Comparison of ENCODE assay signal across 8 mouse cellular contexts in genomic region chr7:127875627-127876001, GRCm38 (mm10). TPM values are rescaled to one million over a fixed set of nuclear protein-coding genes. Genes with fewer than 3 reads are reported as not detected.
DNase-seq lines count a peak whose midpoint lies in the region; ATAC-seq lines count a peak whose summit lies in the region.

No protein-coding gene starts in this region.

- under 1% methylated on average over 39 of the region's 43 CpGs for WGBS in heart, embryonic 14.5 days
- WGBS in liver, embryonic 12.5 days (ENCODE audit: insufficient replicate concordance), result under 1% methylated on average over 43 of the region's 43 CpGs

- peak overlapping the region; percentile 94 for H3K4me2 ChIP-seq in heart, embryonic 14.5 days (ENCODE audit: low read length)
- H3K4me2 ChIP-seq in liver, embryonic 12.5 days, result peak overlapping the region; percentile 89

- H3K9me3 ChIP-seq in heart, embryonic 14.5 days (ENCODE audit: control insufficient read depth, low read length), result no peaks in the 10 kb centered on the region
- H3K9me3 ChIP-seq in liver, embryonic 12.5 days (replicated peaks), result peaks cover 29% of the 10 kb centered on the region

- peaks cover 0 to 21% of the 10 kb centered on the region in 2 experiments; a peak in 2 of 4 replicates for H3K4me1 ChIP-seq in heart, embryonic 14.5 days (ENCODE audit: control insufficient read depth in 2 of 2, insufficient read depth in 2 of 2, low read length in 2 of 2)
- peaks cover 46% of the 10 kb centered on the region for H3K4me1 ChIP-seq in liver, embryonic 12.5 days

- H3K9ac ChIP-seq in heart, embryonic 14.5 days (ENCODE audit: low read length), result peak overlapping the region; percentile 96
- peak overlapping the region; percentile 98 for H3K9ac ChIP-seq in liver, embryonic 12.5 days

- peak overlapping the region; percentile 93 to 97 for H3K27ac ChIP-seq in heart, embryonic 14.5 days (replicated peaks in 1 of 2; ENCODE audit: control insufficient read depth in 1 of 2, insufficient read depth in 1 of 2, low read depth in 2 of 2, low read length in 2 of 2)
- peak overlapping the region; percentile 97 for H3K27ac ChIP-seq in liver, embryonic 12.5 days

- peak; percentile 91 for ATAC-seq in heart, embryonic 14.5 days (ENCODE audit: insufficient number of reproducible peaks, insufficient read depth, low FRiP score, low read depth)
- ATAC-seq in liver, embryonic 12.5 days, result peak; percentile 77

- no peaks in the 10 kb centered on the region for H3K27me3 ChIP-seq in heart, embryonic 14.5 days (ENCODE audit: control insufficient read depth, insufficient read depth, low read length)
- no peaks in the 10 kb centered on the region for H3K27me3 ChIP-seq in liver, embryonic 12.5 days (replicated peaks)
- H3K27me3 ChIP-seq in splenic B cell, adult 2 months (ENCODE audit: control insufficient read depth, insufficient read depth, low read length, poor library complexity, severe bottlenecking), result no peaks in the 10 kb centered on the region

- H3K4me3 ChIP-seq in heart, embryonic 14.5 days (ENCODE audit: control insufficient read depth in 1 of 2, insufficient read depth in 1 of 2, low read depth in 1 of 2, low read length in 2 of 2), result peak overlapping the region; percentile 88 to 95
- H3K4me3 ChIP-seq in liver, embryonic 12.5 days, result peak overlapping the region; percentile 97

- H3K36me3 ChIP-seq in heart, embryonic 14.5 days (ENCODE audit: control insufficient read depth, insufficient read depth, low read length), result peaks cover 38% of the 10 kb centered on the region
- H3K36me3 ChIP-seq in liver, embryonic 12.5 days, result peaks cover 60% of the 10 kb centered on the region
- H3K36me3 ChIP-seq in splenic B cell, adult 2 months (ENCODE audit: control insufficient read depth, insufficient read depth, low read length, poor library complexity, severe bottlenecking), result peaks cover 11% of the 10 kb centered on the region

- peak; percentile 64 to 78 for DNase-seq in CD8-positive naive resting alpha-beta T cell, adult 2 months (ENCODE audit: low read depth in 2 of 2, low spot score in 2 of 2)
- peak; percentile 66 for DNase-seq in c-Kit-negative CD71-positive TER-119-positive erythroid progenitor cells, embryonic 14.5 days (ENCODE audit: low read depth, low spot score)
- DNase-seq in fibroblast of lung, adult 2 months (ENCODE audit: low read depth), result peak; percentile 74
- DNase-seq in kidney, postnatal 10 days, result peak; percentile 97
- peak; percentile 84 for DNase-seq in naive thymus-derived CD4-positive, alpha-beta T cell, adult 2 months (ENCODE audit: low read depth)
- DNase-seq in splenic B cell, adult 2 months (ENCODE audit: low read depth, low spot score), result peak; percentile 91

RNA-seq across cellular contexts. Expression of gene Zfp646, which starts 0.4 kb away (rescaled TPM):
- 8.8 and 8.9 TPM in 2 replicates for polyA plus RNA-seq in heart, embryonic 14.5 days (2014; fragmentation: Nextera tagmentation; extraction: Ambion mirVana)
- 8.6 and 9.1 TPM in 2 replicates for polyA plus RNA-seq in liver, embryonic 12.5 days (2016; fragmentation: Nextera tagmentation; extraction: Ambion mirVana)

RNA-seq across cellular contexts. Expression of gene Zfp668, which starts 1.0 kb away (rescaled TPM):
- 6.8 and 7.4 TPM in 2 replicates for polyA plus RNA-seq in heart, embryonic 14.5 days (2014; fragmentation: Nextera tagmentation; extraction: Ambion mirVana)
- 11.2 and 11.3 TPM in 2 replicates for polyA plus RNA-seq in liver, embryonic 12.5 days (2016; fragmentation: Nextera tagmentation; extraction: Ambion mirVana)

RNA-seq across cellular contexts. Expression of gene Prss53, which starts 15.2 kb away (rescaled TPM):
- polyA plus RNA-seq in heart, embryonic 14.5 days (2014; fragmentation: Nextera tagmentation; extraction: Ambion mirVana), result 0.66 and 1.3 TPM in 2 replicates
- 0.26 and 0.49 TPM in 2 replicates for polyA plus RNA-seq in liver, embryonic 12.5 days (2016; fragmentation: Nextera tagmentation; extraction: Ambion mirVana)

RNA-seq across cellular contexts. Expression of gene Gm21974, which starts 19.6 kb away (rescaled TPM):
- polyA plus RNA-seq in heart, embryonic 14.5 days (2014; fragmentation: Nextera tagmentation; extraction: Ambion mirVana), result not detected in 2 replicates
- not detected in 2 replicates for polyA plus RNA-seq in liver, embryonic 12.5 days (2016; fragmentation: Nextera tagmentation; extraction: Ambion mirVana)

RNA-seq across cellular contexts. Expression of gene Vkorc1, which starts 19.8 kb away (rescaled TPM):
- polyA plus RNA-seq in heart, embryonic 14.5 days (2014; fragmentation: Nextera tagmentation; extraction: Ambion mirVana), result 121 and 142 TPM in 2 replicates
- 75.0 and 80.3 TPM in 2 replicates for polyA plus RNA-seq in liver, embryonic 12.5 days (2016; fragmentation: Nextera tagmentation; extraction: Ambion mirVana)

Comparison
In these comparisons a context has a peak if more than half of its experiments do, and no peak if none do; other contexts are left out.
1. Peak in every context shown above with its lines: DNase-seq, ATAC-seq, H3K4me3 ChIP-seq and H3K27ac ChIP-seq.